Mouse (Mus musculus): Measurements from ENCODE around the gene Plxnd1.

Gene Plxnd1

GRCm38 (mm10) chr6:115957681-115958080 is 37.1 kb downstream of the Plxnd1 start:
- no peak for DNase-seq (ENCODE audit: low read depth, low spot score)

GRCm38 (mm10) chr6:115956922-115957601 is 37.7 kb downstream of the Plxnd1 start:
- DNase-seq (ENCODE audit: low read depth, low spot score), result no peak

- DNase-seq (ENCODE audit: low read depth, low spot score), result no peak
These were observed 38.3 kb downstream of the Plxnd1 start for GRCm38 (mm10) chr6:115956418-115956921.

- no peak for DNase-seq (ENCODE audit: low read depth, low spot score)
These were observed 39.1 kb downstream of the Plxnd1 start for GRCm38 (mm10) chr6:115955664-115956063.

- no peak for DNase-seq (ENCODE audit: low read depth, low spot score)
These were observed 39.6 kb downstream of the Plxnd1 start for GRCm38 (mm10) chr6:115955169-115955568.

- DNase-seq (ENCODE audit: low read depth, low spot score), result no peak
These were observed 40.2 kb downstream of the Plxnd1 start for GRCm38 (mm10) chr6:115954506-115955074.

GRCm38 (mm10) chr6:115946389-115946788 is 48.4 kb downstream of the Plxnd1 start:
- no peak for DNase-seq (ENCODE audit: low read depth, low spot score)

- DNase-seq (ENCODE audit: low read depth, low spot score), result no peak
These were observed 49.2 kb downstream of the Plxnd1 start for GRCm38 (mm10) chr6:115945633-115946032.

GRCm38 (mm10) chr6:115944638-115945037 is 50.2 kb downstream of the Plxnd1 start, which contains the start of gene H1foo:
H1foo (plus strand) TSS chr6:115944938.
- DNase-seq (ENCODE audit: low read depth, low spot score), result no peak

GRCm38 (mm10) chr6:115943498-115944427 is 51.0 kb downstream of the Plxnd1 start:
- no peak for DNase-seq (ENCODE audit: low read depth, low spot score)

GRCm38 (mm10) chr6:115941128-115941527 is 53.7 kb downstream of the Plxnd1 start:
- no peak for DNase-seq (ENCODE audit: low read depth, low spot score)

- no peak for DNase-seq (ENCODE audit: low read depth, low spot score)
These were observed 54.2 kb downstream of the Plxnd1 start for GRCm38 (mm10) chr6:115940603-115941002.

GRCm38 (mm10) chr6:115938798-115939197 is 56.0 kb downstream of the Plxnd1 start:
- DNase-seq (ENCODE audit: low read depth, low spot score), result no peak

- no peak for DNase-seq (ENCODE audit: low read depth, low spot score)
These were observed 56.8 kb downstream of the Plxnd1 start for GRCm38 (mm10) chr6:115938011-115938410.

- no peak for DNase-seq (ENCODE audit: low read depth, low spot score)
These were observed 59.3 kb downstream of the Plxnd1 start for GRCm38 (mm10) chr6:115935544-115935943.

GRCm38 (mm10) chr6:115932391-115932790 is 62.4 kb downstream of the Plxnd1 start:
- no peak for DNase-seq (ENCODE audit: low read depth, low spot score)

- DNase-seq (ENCODE audit: low read depth, low spot score), result no peak
These were observed 63.2 kb downstream of the Plxnd1 start, which contains the start of gene Rho for GRCm38 (mm10) chr6:115931639-115932038. Rho (plus strand) TSS chr6:115931748.

GRCm38 (mm10) chr6:115930018-115930417 is 64.8 kb downstream of the Plxnd1 start:
- DNase-seq (ENCODE audit: low read depth, low spot score), result no peak

GRCm38 (mm10) chr6:115927292-115928242 is 67.2 kb downstream of the Plxnd1 start:
- DNase-seq (ENCODE audit: low read depth, low spot score), result no peak

- DNase-seq (ENCODE audit: low read depth, low spot score), result no peak
These were observed 68.4 kb downstream of the Plxnd1 start for GRCm38 (mm10) chr6:115926416-115926815.

- DNase-seq (ENCODE audit: low read depth, low spot score), result no peak
These were observed 70.0 kb downstream of the Plxnd1 start for GRCm38 (mm10) chr6:115924829-115925228.

Data from brain, embryonic 18.5 days (tissue).